Mouse (Mus musculus) B cell, adult 62 days (primary cell): Measurements from ENCODE around the gene Gm14326. TPM values are rescaled to one million over a fixed set of nuclear protein-coding genes. Genes with fewer than 3 reads are reported as not detected.

Experiments
- total RNA-seq: library from RNA; stranded (reverse); gene quantifications from 4 replicates; pipeline ENCODE4 v1.2.4, GENCODE M21; 2023

The Gm14326 gene
- 4.9 to 8.0 TPM (median 6.1 TPM) in 4 replicates for total RNA-seq

DNA sequence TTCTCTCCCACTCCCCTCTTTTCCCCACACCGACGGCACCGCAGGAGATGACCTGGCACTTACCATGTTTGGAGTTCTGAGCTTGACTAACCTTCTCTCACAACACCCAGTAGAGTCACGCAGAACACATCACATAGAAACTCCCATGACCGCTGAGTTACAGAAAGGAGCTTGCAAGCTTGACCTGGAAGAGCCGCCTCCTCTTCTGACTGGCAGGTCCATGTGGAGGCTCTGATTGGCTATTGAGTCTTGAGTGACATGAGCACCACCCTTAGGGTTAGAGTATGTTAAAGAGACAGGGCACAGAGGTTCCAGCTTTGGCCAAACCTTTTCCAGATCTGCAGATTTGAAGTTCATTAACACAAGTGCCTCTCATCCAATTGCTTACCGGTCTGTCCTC is at the start of gene Gm14326:
TSS of gene Gm14326 (minus strand) at position 153 of the 400 bp plus-strand sequence.

DNA sequence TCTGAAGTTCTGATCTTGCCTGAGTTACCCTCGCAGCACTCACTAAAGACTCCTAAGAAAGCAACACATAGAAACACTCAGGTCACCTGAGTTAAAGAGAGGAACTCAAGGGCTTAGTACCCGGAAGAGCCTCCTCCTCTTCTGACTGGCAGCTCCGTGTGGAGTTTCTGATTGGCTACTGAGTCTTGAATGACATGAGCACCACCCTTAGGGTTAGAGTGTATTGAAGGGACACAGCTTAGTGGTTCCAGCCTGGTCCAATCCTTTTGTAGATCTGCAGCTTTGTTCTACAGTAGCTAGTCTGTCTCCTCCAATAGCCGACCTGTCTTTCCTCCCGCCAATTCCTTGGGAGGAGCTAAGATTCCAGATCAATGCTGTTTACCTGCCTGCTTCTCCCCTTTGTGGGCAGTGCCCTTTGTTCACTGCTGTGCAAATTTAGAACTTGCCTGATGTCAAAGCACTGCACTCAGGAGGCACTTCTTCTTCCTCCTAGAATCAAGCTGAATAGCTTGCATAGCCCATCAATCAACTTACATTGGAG is 31.5 kb downstream of the Gm14326 start, which contains the start of gene Zfp972:
TSS of gene Zfp972 (minus strand) at position 51 of the 541 bp plus-strand sequence.

DNA sequence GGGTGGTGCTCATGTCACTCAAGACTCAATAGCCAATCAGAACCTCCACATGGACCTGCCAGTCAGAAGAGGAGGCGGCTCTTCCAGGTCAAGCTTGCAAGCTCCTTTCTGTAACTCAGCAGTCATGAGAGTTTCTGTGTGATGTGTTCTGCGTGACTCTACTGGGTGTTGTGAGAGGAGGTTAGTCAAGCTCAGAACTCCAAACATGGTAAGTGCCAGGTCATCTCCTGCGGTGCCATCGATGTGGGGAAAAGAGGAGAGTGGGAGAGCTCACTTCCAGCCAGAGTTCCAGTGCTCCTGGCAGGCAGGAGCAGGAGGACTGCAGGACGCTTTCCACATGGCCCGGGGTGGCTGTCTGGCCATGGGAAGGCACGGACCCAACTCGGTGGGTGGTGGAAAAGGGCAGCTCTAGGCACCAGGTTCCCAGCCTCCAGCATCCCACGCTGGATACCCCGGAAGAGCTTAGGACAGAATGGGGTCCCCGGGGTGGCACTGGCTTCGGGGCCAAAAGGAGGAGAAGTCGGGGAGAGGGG is 60.0 kb downstream of the Gm14326 start, which contains the start of gene Gm14327:
TSS of gene Gm14327 (plus strand) at position 51 of the 533 bp plus-strand sequence.

Other genes starting within 250 kb of the Gm14326 start
- gene Gm14322, start 198.0 kb downstream of the Gm14326 start, total RNA-seq = 1.6 to 4.1 TPM (median 2.9 TPM) in 4 replicates
- gene Gm14325, start 117.0 kb downstream of the Gm14326 start, total RNA-seq = 4.1 to 6.6 TPM (median 4.8 TPM) in 4 replicates
- 0.91 to 3.0 TPM (median 1.2 TPM) in 3 of 4 replicates, not detected in the other for gene Gm14327, start 60.2 kb downstream of the Gm14326 start, total RNA-seq
- 2.0 TPM in 1 of 4 replicates, not detected in the others for gene Zfp972, start 31.7 kb downstream of the Gm14326 start, total RNA-seq
- 11.7 to 18.3 TPM (median 13.3 TPM) in 4 replicates for gene Zfp971, start 66.0 kb upstream of the Gm14326 start, total RNA-seq
- 2.9 to 6.3 TPM (median 3.5 TPM) in 4 replicates for gene Zfp931, start 121.2 kb upstream of the Gm14326 start, total RNA-seq
- gene Phactr3, start 161.7 kb upstream of the Gm14326 start, total RNA-seq = not detected in 4 replicates